Mouse (Mus musculus): ENCODE results near the gene Gm20388. TPM values are rescaled to one million over a fixed set of nuclear protein-coding genes. Genes with fewer than 3 reads are reported as not detected.

Gm20388 gene
- polyA plus RNA-seq, 1 experiment from 2014 or later, result not detected

DNA sequence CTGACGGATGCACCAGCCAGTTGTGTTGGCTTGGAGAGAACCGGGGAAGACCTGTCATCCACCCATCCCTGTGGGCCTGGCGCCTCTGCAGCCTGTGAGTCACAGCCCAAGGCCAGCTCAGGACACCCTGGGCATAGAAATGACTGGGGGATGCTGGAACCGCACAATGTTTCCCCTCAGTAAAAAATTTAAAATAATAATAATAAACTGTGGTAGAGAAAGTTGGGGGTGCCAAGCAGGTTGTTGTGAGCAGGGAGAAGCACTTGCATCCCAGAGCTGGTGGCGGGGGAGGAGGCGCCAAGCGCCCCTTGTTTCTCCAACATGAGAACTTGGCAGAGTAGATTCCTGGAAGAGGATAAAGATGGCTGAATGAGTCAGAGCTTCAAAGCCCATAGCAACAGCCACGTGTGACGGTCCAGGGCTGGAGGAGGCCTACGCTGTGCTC is 1534.4 kb downstream of the Gm20388 start:
- no peak overlapping the region for H3K27ac ChIP-seq (replicated peaks)

GRCm38 (mm10) chr8:121446133-121446532 is 1535.5 kb downstream of the Gm20388 start:
- Histone ChIP-seq H3K36me3 (no peaks in the 10 kb centered on the region), H3K4me2 (replicated peaks) (no peak overlapping the region), H3K9me3 (no peaks in the 10 kb centered on the region), H3K27me3 (no peaks in the 10 kb centered on the region), H3K4me1 (no peaks in the 10 kb centered on the region), H3K9ac (replicated peaks) (no peak overlapping the region), H3K4me3 (no peak overlapping the region), H3K27ac (replicated peaks) (no peak overlapping the region)
- WGBS, result 80% methylated on average over 12 of the region's 12 CpGs
- ATAC-seq (replicated peaks), result no peak

More for the DNA sequence above, 1534.4 kb downstream of the Gm20388 start:
- H3K9me3 ChIP-seq, result no peaks in the 10 kb centered on the region
- H3K4me3 ChIP-seq, result no peak overlapping the region
- no peaks in the 10 kb centered on the region for H3K27me3 ChIP-seq
- H3K36me3 ChIP-seq, result no peaks in the 10 kb centered on the region
- WGBS, result 85% methylated on average over 10 of the region's 10 CpGs
- no peak overlapping the region for H3K9ac ChIP-seq (replicated peaks)
- ATAC-seq (replicated peaks), result no peak
- no peaks in the 10 kb centered on the region for H3K4me1 ChIP-seq
- no peak overlapping the region for H3K4me2 ChIP-seq (replicated peaks)

DNA sequence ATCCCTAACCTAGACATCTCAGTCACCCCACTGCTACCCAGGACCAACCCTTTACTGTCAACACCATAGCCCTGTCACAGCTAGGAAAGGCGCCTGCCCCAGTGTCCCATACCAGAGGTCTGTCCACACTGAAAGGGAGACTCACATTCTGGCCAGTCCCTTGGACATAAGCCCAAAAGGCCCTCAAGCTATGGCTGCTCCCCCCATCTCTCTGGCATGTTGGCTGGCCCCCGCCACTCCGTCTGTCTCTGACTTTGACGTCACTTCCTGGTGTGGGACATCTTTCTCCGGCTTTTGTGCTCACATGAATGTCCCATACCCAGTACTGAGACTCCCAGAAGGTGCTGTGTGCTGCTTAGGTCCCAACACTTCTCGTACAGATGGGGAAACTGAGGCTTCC is 1536.2 kb downstream of the Gm20388 start:
- H3K9ac ChIP-seq (replicated peaks), result no peak overlapping the region
- H3K4me1 ChIP-seq, result no peaks in the 10 kb centered on the region
- no peaks in the 10 kb centered on the region for H3K36me3 ChIP-seq
- 88% methylated on average over 6 of the region's 6 CpGs for WGBS
- no peak for ATAC-seq (replicated peaks)
- H3K4me2 ChIP-seq (replicated peaks), result no peak overlapping the region
- H3K27ac ChIP-seq (replicated peaks), result no peak overlapping the region
- no peaks in the 10 kb centered on the region for H3K9me3 ChIP-seq
- no peaks in the 10 kb centered on the region for H3K27me3 ChIP-seq
- no peak overlapping the region for H3K4me3 ChIP-seq

- Histone ChIP-seq H3K27ac (replicated peaks) (no peak overlapping the region), H3K4me3 (no peak overlapping the region), H3K36me3 (no peaks in the 10 kb centered on the region), H3K4me1 (no peaks in the 10 kb centered on the region), H3K9ac (replicated peaks) (no peak overlapping the region), H3K27me3 (no peaks in the 10 kb centered on the region), H3K4me2 (replicated peaks) (no peak overlapping the region), H3K9me3 (no peaks in the 10 kb centered on the region)
- no peak for ATAC-seq (replicated peaks)
- 76% methylated on average over 8 of the region's 8 CpGs for WGBS
Observed at GRCm38 (mm10) chr8:121450211-121450610, 1539.6 kb downstream of the Gm20388 start.

GRCm38 (mm10) chr8:121451404-121452076 is 1540.9 kb downstream of the Gm20388 start:
- H3K4me3 ChIP-seq, result no peak overlapping the region
- H3K4me1 ChIP-seq, result no peaks in the 10 kb centered on the region
- no peak overlapping the region for H3K4me2 ChIP-seq (replicated peaks)
- 79% methylated on average over 16 of the region's 16 CpGs for WGBS
- H3K27ac ChIP-seq (replicated peaks), result no peak overlapping the region
- H3K9ac ChIP-seq (replicated peaks), result no peak overlapping the region
- H3K36me3 ChIP-seq, result no peaks in the 10 kb centered on the region
- no peak for ATAC-seq (replicated peaks)
- no peaks in the 10 kb centered on the region for H3K9me3 ChIP-seq
- no peaks in the 10 kb centered on the region for H3K27me3 ChIP-seq

- no peak for ATAC-seq (replicated peaks)
- H3K27me3 ChIP-seq, result no peaks in the 10 kb centered on the region
- 90% methylated on average over 17 of the region's 17 CpGs for WGBS
Observed at GRCm38 (mm10) chr8:121454737-121455136, 1544.1 kb downstream of the Gm20388 start.

GRCm38 (mm10) chr8:121461192-121461591 is 1550.6 kb downstream of the Gm20388 start:
- 59% methylated on average over 3 of the region's 3 CpGs for WGBS
- H3K4me1 ChIP-seq, result no peaks in the 10 kb centered on the region
- no peak overlapping the region for H3K4me2 ChIP-seq (replicated peaks)
- H3K9me3 ChIP-seq, result no peaks in the 10 kb centered on the region
- H3K27me3 ChIP-seq, result no peaks in the 10 kb centered on the region
- H3K9ac ChIP-seq (replicated peaks), result no peak overlapping the region
- no peak overlapping the region for H3K4me3 ChIP-seq
- ATAC-seq (replicated peaks), result no peak
- no peaks in the 10 kb centered on the region for H3K36me3 ChIP-seq
- H3K27ac ChIP-seq (replicated peaks), result no peak overlapping the region

More at GRCm38 (mm10) chr8:121454737-121455136, 1544.1 kb downstream of the Gm20388 start:
- H3K36me3 ChIP-seq, result no peaks in the 10 kb centered on the region
- H3K4me1 ChIP-seq, result no peaks in the 10 kb centered on the region
- H3K27ac ChIP-seq (replicated peaks), result no peak overlapping the region
- H3K9me3 ChIP-seq, result no peaks in the 10 kb centered on the region
- H3K9ac ChIP-seq (replicated peaks), result no peak overlapping the region
- H3K4me2 ChIP-seq (replicated peaks), result no peak overlapping the region
- H3K4me3 ChIP-seq, result no peak overlapping the region

GRCm38 (mm10) chr8:121462092-121462491 is 1551.5 kb downstream of the Gm20388 start:
- WGBS, result 89% methylated on average over 3 of the region's 3 CpGs
- Histone ChIP-seq H3K9ac (replicated peaks) (no peak overlapping the region), H3K27ac (replicated peaks) (no peak overlapping the region), H3K27me3 (no peaks in the 10 kb centered on the region), H3K4me3 (no peak overlapping the region), H3K4me2 (replicated peaks) (no peak overlapping the region), H3K36me3 (no peaks in the 10 kb centered on the region), H3K4me1 (no peaks in the 10 kb centered on the region), H3K9me3 (no peaks in the 10 kb centered on the region)
- no peak for ATAC-seq (replicated peaks)

- no peak for ATAC-seq (replicated peaks)
- no peaks in the 10 kb centered on the region for H3K36me3 ChIP-seq
- H3K9me3 ChIP-seq, result no peaks in the 10 kb centered on the region
- H3K4me1 ChIP-seq, result no peaks in the 10 kb centered on the region
- 76% methylated on average over 49 of the region's 49 CpGs for WGBS
- no peak overlapping the region for H3K4me3 ChIP-seq
- H3K27ac ChIP-seq (replicated peaks), result no peak overlapping the region
- H3K9ac ChIP-seq (replicated peaks), result no peak overlapping the region
- no peaks in the 10 kb centered on the region for H3K27me3 ChIP-seq
- H3K4me2 ChIP-seq (replicated peaks), result no peak overlapping the region
Observed at GRCm38 (mm10) chr8:121468083-121469071, 1557.7 kb downstream of the Gm20388 start.

DNA sequence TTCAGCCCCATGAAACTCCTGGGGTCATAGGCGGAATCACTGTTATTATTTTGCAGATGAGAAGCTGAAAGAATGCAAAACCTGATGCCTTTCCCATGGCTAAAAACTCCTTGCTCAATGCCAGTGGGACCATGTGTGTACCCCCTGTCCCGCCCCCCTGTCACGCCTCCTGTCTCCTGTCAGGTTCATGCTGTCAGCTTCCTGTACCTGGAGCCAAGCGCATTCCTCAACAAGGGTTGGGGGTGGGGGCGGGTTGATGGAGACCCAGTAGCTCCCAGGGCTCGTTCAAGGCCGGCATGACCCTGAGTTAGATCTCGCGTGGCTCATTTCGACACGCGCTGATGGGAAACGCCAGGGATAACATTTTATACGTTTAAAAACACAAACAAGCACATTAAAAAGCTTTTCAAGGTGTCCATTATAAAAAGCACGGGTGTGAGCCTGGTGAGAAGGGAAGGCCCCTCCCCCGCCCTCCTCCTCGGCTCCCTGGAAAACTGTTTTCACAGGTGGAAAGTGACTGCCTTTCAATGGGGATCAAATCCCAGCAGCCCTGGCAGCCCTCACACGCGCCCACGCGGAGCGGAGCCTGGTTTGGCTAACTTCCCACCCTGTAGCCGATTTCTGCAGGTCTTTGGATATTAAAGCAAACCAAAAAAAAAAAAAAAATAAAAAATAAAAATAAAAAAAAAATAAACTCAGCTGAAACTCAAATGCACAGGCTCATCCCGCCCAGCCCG is 1563.7 kb downstream of the Gm20388 start:
- peaks cover 9% of the 10 kb centered on the region for H3K4me1 ChIP-seq
- H3K27ac ChIP-seq (replicated peaks), result no peak overlapping the region
- ATAC-seq (replicated peaks), result no peak
- peak overlapping the region; percentile 19; the same call in 1 of the 2 replicates for H3K4me2 ChIP-seq (replicated peaks)
- no peaks in the 10 kb centered on the region for H3K36me3 ChIP-seq
- H3K9me3 ChIP-seq, result no peaks in the 10 kb centered on the region
- H3K27me3 ChIP-seq, result peaks cover 8% of the 10 kb centered on the region; the same call in 1 of the 2 replicates
- 14% methylated on average over 25 of the region's 25 CpGs for WGBS
- 0 out of 2 replicates have a peak overlapping the region, but pooled peaks have one; percentile 4 for H3K4me3 ChIP-seq
- no peak overlapping the region for H3K9ac ChIP-seq (replicated peaks)

- ATAC-seq (replicated peaks), result no peak
- peaks cover 8% of the 10 kb centered on the region; the same call in 1 of the 2 replicates for H3K27me3 ChIP-seq
- peak overlapping the region; percentile 19; the same call in 1 of the 2 replicates for H3K4me2 ChIP-seq (replicated peaks)
- H3K9me3 ChIP-seq, result no peaks in the 10 kb centered on the region
- no peak overlapping the region for H3K27ac ChIP-seq (replicated peaks)
- H3K4me1 ChIP-seq, result peaks cover 9% of the 10 kb centered on the region
- no peak overlapping the region for H3K9ac ChIP-seq (replicated peaks)
- 0 out of 2 replicates have a peak overlapping the region, but pooled peaks have one; percentile 4 for H3K4me3 ChIP-seq
- 2% methylated on average over 18 of the region's 18 CpGs for WGBS
- no peaks in the 10 kb centered on the region for H3K36me3 ChIP-seq
Observed at GRCm38 (mm10) chr8:121474898-121475284, 1564.2 kb downstream of the Gm20388 start.

Measured in forebrain, embryonic 15.5 days (tissue).